Mouse (Mus musculus) gastrocnemius, postnatal 14 days (tissue): Measurements from ENCODE around the gene Scamp3. TPM values are rescaled to one million over a fixed set of nuclear protein-coding genes. Genes with fewer than 3 reads are reported as not detected.
"Not testable (repeated sequence)": the region's sequence is repeated elsewhere in the genome, so short reads cannot be mapped to it uniquely, and the experiment has no call there.

ENCODE experiments used
- DNase-seq: peaks from one replicate; pipeline ENCODE4 v3.0.0; 2021; ENCODE audit warnings: mixed read lengths
- intact Hi-C: fragments of 180-260 bp; cut with DNase I; formaldehyde crosslinking; loops from one replicate; pipeline ENCODE4 v1.15.1; 2025; ENCODE audit warnings: low total_unique reads
- total RNA-seq, 2 experiments: library from RNA; stranded (reverse); gene quantifications; 2 replicates each; pipeline ENCODE4 v1.2.3; 2021

The Scamp3 gene
- total RNA-seq, 2 experiments from 2014 or later = 32.1 to 35.6 TPM

DNA sequence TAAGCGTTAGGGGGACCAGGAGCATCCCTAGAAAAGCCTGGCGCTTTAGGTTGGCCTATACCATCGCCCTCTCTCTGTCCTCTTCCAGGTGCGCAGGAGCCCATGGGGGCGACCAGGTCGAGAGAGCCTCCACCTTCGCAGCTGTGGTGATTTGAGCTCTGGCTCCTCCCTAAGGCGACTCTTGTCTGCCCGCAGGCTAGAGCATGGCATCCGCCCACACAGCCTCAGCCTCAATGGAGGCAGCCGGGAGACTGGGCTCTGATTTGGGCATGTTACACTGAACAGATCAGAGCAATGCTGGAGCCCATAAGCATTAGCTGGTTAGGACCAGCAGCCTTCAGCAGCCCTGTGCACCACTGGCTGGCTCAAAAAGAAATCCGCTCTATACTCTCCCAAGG, 11.2 kb downstream of the Scamp3 start:
- intact Hi-C loops = no loop called here
- DNase-seq = no peak

DNA sequence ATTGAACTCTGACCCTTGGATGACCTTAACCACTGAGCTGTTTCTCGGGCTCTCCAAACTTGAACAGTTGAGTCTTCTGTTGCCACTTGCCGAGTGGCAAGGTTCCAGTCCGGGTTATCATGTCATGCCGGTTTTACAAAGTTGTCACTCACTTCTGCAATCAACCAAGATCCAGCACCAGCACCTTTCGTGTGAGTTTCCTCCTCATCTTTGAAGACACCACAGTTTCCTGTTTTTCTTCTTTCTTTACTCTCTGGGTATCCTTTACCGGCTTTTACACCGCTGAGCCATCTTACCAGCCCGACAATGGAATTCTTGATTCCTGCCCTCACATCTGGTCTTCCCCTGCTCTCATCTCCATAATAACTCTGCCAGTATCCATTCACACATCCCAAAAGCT, 13.2 kb downstream of the Scamp3 start:
- intact Hi-C loops = no loop called here

DNA sequence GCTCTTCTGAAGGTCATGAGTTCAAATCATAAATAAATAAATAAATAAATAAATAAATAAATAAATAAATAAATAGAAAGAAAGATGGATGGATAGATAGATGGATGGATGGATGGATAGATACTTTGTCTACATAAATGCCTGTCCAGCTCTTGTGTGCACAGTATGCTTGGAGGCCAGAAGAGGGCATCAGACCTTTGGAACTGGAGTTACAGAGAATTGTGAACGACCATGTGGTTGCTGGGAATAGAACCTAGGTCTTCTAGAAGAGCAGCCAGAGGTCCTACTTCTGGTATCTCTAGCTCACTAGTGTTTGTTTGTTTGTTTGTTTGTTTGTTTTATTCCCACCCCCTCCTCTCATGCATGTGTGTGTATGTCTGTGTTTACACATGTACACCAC, 16.1 kb downstream of the Scamp3 start:
- DNase-seq = no peak
- intact Hi-C loops = no loop called here

More for the DNA sequence above, 13.2 kb downstream of the Scamp3 start:
- DNase-seq = no peak

DNA sequence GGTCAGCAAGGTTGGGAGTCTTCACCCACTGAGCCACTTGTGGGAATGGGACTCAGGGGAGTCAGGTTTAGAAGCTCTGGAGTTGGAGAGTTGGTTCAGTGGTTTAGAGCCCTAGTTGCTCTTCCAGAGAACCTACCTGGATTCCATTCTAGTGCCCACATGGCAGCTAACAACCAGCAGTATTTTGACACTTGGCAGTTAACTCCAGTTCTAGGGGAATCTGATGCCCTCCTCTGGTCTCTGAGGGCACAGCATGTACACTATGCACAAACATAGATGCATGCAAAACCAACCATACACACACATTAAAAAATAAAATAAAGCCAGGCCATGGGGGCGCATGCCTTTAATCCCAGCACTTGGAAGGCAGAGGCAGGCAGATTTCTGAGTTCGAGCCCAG, 16.6 kb downstream of the Scamp3 start:
- DNase-seq = no peak
- intact Hi-C loops = no loop called here

DNA sequence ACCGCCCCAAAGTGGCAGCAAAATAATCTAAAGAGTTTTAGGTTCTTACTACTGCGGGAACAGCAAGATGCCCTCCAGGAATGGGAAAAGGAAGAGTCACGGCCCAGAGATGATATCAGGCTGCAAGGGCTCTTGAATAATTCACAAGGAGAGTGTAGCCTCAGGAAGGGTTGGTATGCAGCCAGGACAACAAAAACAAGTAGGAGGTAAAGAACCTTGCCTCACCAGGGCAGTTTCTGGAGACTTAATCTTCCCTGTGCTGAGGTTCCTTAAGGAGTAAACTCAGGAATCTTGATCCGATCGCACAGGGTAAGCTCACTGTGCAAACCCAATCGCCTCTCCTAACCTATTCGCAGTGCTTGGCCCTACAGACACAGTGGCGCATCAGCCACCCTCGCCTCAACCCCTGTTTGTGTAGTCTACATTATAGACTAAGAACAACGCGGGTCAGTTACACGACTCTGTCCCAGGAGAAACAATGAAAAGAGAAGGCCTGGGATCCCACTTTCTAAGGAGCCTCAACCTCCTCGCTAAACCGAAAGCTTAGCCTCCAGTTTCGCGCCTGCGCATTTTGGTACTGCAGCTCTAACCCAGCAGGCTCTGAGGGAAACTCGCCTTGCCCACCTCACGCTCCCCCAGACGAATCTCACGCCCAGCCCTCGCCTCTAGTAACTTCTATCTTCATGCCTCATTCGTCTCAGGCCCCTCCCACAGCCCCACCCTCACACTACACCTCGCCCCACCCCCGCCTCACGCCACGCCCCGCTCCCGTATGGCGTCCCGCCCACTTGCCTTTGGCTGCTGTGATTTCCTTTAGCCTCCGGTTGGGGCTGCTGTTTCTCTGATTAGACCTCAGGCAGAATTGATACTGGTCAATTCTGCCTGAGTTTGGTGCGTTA, 19.0 kb downstream of the Scamp3 start:
- DNase-seq = peak; percentile 92
- intact Hi-C loops = no loop called here

DNA sequence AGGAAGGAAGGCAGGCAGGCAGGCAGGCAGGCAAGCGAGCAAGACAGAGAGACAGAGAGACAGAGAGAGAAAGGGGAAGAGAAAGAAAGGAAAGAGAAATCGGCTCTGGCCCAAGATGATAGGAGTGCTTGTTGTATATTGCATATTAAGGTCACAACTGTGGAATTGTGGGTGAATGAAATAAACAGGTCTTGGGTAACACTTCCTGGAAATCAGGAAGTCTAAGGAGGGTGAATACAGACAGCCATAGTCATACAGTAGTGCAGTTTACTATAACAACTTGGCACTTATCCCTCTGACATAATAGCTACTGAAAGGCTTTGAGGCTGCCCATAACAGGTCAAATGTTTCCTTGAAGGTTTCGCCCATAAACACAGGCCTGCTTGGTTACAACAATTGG, 22.6 kb downstream of the Scamp3 start:
- intact Hi-C loops = no loop called here
- DNase-seq = no peak

DNA sequence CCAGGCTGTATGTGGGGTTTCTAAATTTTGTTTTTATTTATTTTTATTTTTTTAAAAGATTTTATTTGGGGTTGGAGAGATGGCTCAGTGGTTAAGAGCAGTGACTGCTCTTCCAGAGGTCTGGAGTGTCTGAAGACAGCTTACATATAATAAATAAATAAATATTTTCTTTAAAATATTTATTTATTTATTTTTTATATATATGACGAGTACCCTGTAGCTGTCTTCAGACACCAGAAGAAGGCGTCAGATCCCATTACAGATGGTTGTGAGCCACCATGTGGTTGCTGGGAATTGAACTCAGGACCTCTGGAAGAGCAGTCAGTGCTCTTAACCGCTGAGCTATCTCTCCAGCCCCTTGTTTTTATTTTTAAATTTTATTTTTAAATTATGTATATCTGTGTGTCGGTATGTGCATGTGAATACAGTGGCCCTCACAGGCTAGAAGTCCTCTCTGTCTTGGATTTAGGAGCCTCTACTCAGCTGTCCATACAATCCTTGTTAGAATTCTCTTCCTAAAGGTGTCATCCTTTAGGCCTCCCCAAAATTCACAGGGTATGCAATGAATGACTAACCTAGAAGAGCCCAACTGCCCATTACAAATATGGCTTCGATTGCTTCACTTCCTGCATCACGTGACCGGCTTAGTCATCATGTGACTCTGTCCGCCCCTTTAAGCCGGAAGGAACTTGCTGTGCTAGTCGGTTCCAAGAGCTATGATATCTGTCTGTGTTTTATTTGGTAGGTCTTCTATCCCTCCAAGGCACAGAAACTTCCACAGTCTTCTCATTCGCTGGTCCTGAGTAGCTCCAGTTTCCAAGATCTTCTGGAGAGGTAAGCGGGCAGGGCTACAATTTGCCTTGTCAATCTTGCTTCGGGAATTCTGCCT, 25.2 kb downstream of the Scamp3 start, which contains the start of gene Gba:
Gba (plus strand) TSS at position 676 of the 889 bp plus-strand sequence.
- intact Hi-C loops = no loop called here

DNA sequence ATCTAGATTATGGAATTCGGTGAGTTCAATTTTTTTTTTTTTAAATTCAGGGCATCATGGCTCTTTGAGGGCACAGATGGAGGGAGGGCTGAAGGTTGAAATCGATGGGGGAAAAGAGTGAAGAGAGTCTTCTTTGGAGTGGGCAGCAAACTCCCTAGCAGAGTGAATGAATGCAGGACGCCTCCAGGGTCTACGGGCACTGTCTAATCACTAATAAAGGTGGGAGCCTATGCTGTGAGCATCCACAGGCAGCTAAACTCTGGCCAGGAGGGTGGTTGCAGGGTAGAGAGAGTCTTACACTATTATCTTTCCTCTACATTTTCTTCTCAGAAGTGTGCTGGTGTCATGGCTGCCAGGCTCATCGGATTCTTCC, 25.9 kb downstream of the Scamp3 start:
- intact Hi-C loops = no loop called here
- no peak for DNase-seq

More for the DNA sequence above, 25.2 kb downstream of the Scamp3 start, which contains the start of gene Gba:
- DNase-seq = peak; percentile 77

DNA sequence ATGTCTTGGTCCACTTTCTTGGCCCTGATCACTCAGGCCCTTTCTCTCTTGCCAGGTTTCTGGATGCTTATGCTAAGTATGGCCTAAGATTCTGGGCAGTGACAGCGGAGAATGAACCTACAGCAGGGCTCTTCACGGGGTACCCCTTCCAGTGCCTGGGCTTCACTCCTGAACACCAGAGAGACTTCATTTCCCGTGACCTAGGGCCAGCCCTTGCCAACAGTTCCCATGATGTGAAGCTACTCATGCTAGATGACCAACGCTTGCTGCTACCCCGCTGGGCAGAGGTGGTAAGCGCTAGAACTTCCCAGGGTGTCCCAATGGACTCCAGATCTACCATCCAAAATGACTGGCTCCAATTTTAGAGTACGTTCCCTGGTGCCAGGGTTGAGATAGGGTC, 28.8 kb downstream of the Scamp3 start:
- intact Hi-C loops = no loop called here
- DNase-seq = no peak

DNA sequence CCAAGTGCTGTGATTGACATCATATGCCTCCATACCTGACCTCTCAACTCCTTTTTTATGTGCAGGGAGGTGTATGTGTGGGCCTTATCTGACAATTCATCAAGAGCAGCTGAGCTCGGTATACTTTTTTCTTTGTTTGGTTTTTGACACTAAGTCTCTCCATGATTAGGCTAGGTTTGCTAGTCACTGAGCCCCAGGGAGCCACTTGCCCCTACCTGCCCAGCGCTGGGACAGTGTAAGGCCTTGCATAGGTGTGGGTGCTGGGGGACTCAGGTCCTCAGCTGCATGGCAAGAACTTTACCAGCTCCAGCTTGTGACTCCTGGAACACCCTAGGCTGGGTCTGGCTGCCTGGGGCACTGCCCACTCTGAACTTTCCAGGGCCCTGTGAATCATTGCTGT, 29.4 kb downstream of the Scamp3 start:
- no peak for DNase-seq
- intact Hi-C loops = no loop called here

DNA sequence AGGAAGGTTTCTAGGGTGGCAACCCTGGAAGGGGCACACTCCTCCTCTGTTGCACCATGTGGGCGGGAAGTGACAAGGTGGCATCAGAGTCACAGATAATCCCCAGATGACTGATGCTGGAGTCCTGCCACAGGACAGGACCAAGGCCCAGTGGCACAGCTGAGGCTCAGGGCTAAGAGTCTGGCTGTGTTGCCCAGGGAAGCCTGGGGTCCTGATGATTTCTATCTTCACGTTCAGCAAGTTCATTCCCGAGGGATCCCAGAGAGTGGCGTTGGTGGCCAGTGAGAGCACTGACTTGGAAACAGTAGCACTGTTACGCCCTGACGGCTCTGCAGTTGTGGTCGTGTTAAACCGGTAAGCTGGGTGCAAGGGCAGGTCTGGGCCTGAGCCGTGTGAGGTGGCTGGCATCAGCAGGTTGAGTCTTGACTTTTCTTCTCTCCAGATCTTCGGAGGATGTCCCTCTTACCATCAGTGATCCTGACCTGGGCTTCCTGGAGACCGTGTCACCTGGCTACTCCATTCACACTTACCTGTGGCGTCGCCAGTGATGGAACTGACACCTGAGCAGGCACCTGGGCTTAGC, 30.9 kb downstream of the Scamp3 start:
- intact Hi-C loops = no loop called here
- no peak for DNase-seq

DNA sequence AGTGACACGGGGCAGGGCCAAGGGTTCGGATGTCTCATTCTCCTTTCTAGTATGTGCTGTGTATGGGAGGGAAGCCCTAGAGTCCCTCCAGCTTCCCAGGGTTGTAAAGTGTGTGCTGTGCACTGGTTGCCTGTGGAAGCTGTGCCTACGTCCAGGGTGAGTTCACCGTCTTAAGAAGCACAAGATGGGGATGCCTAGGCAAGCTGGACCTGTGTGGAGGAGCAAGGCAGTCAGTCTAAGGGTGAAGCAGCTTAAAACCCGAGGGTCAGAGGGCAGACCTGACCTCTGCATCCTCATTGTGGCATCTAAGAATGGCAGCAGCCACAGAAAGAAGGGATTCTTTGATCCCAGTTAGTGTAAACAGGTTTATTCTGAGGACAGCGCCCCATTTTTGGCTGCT, 31.5 kb downstream of the Scamp3 start:
- no peak for DNase-seq
- intact Hi-C loops = no loop called here

DNA sequence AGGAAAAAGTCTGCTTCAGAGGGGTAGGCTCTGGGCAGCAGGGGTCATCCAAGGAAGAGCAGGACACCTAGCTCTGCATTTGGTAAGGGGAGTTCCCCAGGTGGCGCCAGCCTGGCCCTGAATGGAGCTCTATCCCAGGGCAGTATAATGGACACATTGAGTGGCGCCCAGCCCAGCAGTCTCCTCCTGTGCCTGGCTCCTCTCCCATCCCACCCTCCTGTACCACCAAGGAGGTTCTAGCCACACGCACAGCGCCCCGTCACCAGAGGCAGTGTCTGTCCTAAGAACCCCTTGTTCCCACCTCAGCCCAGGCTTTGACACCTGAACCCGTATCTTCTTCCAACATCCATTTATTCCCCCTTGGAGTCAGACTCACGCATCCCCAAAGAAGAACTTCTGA, 32.5 kb downstream of the Scamp3 start:
- DNase-seq = no peak
- intact Hi-C loops = no loop called here

DNA sequence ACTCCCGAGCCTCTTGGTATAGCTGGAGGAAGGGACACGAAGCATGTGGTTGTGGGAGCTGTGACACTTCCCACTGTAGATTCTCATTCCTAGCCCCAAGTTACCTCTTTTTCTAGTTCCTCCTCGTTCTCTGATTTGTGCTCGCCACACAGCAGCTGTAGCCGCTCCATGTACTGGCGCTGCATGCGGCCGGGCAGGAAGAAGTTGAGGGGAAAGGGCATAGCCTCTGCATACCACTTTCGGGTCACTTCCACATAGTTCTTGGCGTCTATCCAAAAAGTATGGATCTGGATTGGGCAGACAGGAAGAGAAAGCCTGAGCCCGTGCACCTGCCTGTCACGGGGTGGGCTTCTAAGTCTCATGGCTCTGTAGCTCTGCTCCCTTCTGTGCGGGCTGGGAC, 32.9 kb downstream of the Scamp3 start:
- intact Hi-C loops = no loop called here
- no peak for DNase-seq

DNA sequence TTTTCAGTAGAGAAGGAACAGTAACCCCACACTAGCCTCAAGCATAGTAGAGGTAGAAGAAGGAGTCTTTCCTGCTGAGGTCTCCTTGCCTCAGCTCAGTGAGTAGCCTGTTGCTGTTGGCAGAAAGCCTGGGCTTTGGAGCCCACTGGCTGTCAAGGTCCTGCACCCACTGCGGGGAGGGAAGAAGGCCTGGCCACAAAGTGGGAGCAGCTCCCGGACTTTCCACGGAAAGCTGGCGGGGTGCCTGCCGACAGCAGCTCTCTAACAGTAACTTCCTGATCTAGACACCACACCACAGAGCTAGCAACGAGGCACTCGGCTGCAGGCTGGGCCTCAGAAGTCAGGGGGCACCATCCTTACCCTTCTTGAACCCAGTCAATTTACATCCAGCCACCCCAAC, 33.5 kb downstream of the Scamp3 start:
- intact Hi-C loops = no loop called here
- no peak for DNase-seq

DNA sequence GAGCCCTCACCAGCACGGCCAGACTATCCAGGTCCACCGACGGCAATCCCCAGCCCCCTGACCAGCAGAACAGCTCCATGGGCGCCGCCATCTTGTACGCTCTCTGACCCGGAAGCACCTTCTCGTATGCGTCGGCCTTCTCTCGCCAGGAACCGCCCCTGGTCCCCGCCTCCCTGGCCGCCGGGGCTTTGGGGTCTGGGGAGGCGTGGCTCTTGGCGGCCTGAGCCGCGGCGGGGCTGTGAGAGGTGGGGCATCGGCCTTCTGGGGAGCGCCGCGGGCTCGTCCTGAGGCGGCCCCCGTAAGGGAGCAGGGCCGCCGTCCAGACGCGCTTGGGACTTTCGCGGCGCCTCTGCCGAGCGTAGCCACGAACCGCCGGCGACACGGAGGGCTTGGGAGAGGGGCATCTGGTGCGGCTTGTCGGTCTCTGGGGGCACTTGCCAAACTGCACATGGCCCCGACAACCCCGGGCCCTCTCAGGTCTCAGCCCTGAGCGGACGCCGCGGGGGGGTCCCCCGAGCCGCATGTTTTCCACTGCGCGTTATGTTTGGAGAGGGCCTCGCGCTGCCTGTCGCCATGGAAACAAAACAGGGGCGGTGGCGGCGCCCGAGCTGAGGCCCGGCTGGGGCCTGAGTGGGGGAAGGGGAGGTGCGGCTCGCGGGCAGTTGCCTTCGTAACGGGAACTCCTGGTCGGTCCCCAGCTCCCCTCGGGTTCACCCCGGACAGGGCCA, 36.7 kb downstream of the Scamp3 start:
- DNase-seq = peak; percentile 95
- intact Hi-C loops = no loop called here

DNA sequence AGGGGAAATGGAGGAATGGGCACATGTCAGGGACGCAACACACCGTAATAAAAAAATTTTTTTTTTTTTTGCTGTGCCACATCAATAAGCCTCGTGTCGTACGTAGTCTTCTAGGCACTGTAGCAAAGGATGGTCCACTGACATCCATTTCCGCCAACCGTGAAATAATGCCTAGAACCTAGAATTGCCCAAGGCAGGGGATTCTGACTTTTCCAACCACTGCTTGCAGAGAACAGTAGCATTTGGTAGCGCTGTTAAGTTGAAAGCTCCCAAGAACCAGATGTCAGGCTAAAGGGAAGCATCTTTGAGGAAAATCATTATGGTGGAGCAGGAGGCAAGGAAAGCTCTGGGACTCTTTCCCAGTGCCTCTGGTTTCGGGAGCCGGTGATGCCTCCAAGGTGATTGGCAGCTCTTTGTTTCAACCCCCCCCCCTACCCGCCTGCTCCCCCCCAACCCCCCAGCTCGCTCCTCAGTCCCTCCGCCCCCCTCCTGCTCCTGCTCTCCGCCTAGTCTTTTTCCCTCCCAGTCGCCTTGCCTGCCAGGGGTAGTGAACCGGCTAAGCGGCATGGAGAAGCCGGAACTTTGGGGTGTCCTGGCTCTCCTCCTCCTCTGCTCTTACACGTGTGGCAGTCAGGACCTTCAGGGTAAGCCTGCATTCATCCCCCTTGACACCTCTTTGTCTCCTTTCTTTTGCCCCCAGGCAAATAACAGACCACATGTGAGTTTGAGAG, 37.6 kb downstream of the Scamp3 start, which contains the start of gene Thbs3:
Thbs3 (plus strand) TSS at position 500 of the 731 bp plus-strand sequence.
- intact Hi-C loops = no loop called here
- DNase-seq = peak; percentile 59

DNA sequence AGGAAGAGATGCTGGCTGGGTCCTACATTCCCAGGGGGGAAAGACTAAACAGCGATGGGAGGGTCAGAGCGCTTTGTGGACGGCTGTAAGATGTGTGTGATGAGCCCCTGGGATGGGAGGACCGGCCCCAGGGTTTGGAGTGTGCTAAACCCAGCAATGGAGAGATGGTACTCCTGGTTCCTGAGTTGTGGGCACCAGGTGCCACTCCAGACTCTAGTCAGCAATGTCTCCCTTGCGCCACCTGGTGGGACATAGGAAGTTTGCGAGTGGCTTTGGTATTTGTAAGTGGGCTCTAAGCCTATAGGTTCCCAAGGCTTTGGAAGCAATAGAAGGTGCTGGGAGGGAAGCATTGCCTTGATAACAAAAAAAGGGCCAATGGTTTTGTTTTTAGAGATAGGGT, 38.6 kb downstream of the Scamp3 start:
- intact Hi-C loops = loop anchor here (2.0 kb wide), 1 partner anchor 127 kb away; no protein-coding TSS in a partner anchor
- peak; percentile 76 for DNase-seq

DNA sequence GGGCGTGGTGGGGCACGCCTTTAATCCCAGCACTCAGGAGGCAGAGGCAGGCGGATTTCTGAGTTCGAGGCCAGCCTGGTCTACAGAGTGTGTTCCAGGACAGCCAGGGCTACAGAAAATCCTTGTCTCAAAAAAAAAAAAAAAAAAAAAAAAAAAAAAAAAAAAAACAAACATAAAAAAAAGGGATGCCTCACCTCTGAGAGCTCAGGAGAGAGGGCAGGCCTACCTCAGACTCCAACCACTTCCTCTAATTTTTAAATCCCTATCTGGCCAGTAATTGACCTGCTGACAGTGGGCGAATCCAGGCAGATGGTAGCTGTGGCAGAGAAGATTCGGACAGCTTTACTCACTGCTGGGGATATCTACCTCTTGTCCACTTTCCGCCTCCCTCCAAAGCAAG, 39.1 kb downstream of the Scamp3 start:
- intact Hi-C loops = loop anchor here (2.0 kb wide), 1 partner anchor 128 kb away; no protein-coding TSS in a partner anchor

More for the DNA sequence above, 39.1 kb downstream of the Scamp3 start:
- DNase-seq = not testable (repeated sequence)
